Mouse (Mus musculus) intestine, postnatal 0 days (tissue): ENCODE results near the gene Clcn5. TPM values are rescaled to one million over a fixed set of nuclear protein-coding genes. Genes with fewer than 3 reads are reported as not detected.
A peak's percentile ranks its signal among the peaks of the same experiment; 100 is the strongest.

Source experiments
- ATAC-seq: fragments of 200-750 bp; cut with Nextera tagmentation; 2 replicates; pipeline ENCODE4 v1.8.0; 2017; ENCODE audit warnings: mild to moderate bottlenecking, moderate TSS enrichment, moderate library complexity
- H3K27ac ChIP-seq: fragments of 300-500 bp; sonication (generic); 2 replicates; pipeline ENCODE4 v1.5.1; 2014; ENCODE audit warnings: mild to moderate bottlenecking, low read depth, low read length, moderate library complexity
- H3K27me3 ChIP-seq: fragments of 300-500 bp; sonication (generic); replicated peaks from 2 replicates; pipeline ENCODE4 v1.6.1; 2014; ENCODE audit warnings: low read length, mixed read lengths; ENCODE audit not compliant: control insufficient read depth, insufficient read depth
- H3K36me3 ChIP-seq: fragments of 300-500 bp; sonication (generic); 2 replicates; pipeline ENCODE4 v1.6.1; 2014; ENCODE audit warnings: mild to moderate bottlenecking, moderate library complexity; ENCODE audit not compliant: control insufficient read depth, insufficient read depth
- H3K4me1 ChIP-seq: fragments of 300-500 bp; sonication (generic); replicated peaks from 2 replicates; pipeline ENCODE4 v1.6.1; 2014; ENCODE audit warnings: antibody characterized with exemption, low read length, mixed read lengths; ENCODE audit not compliant: control insufficient read depth, insufficient read depth
- H3K4me2 ChIP-seq: fragments of 300-500 bp; sonication (generic); replicated peaks from 2 replicates; pipeline ENCODE4 v1.6.1; 2014; ENCODE audit warnings: low read depth, mild to moderate bottlenecking, moderate library complexity
- H3K4me3 ChIP-seq: fragments of 300-500 bp; sonication (generic); 2 replicates; pipeline ENCODE4 v1.5.1; 2014; ENCODE audit warnings: low read depth, low read length
- H3K9ac ChIP-seq: fragments of 300-500 bp; sonication (generic); 2 replicates; pipeline ENCODE4 v1.6.1; 2014; ENCODE audit warnings: mild to moderate bottlenecking, low read depth, low read length
- H3K9me3 ChIP-seq: fragments of 300-500 bp; sonication (generic); 2 replicates; pipeline ENCODE4 v1.6.1; 2016; ENCODE audit warnings: mixed run types; ENCODE audit not compliant: control insufficient read depth
- CTCF ChIP-seq: sonication (generic); IDR thresholded peaks from 2 replicates; pipeline ENCODE4 v1.5.1; 2016; ENCODE audit warnings: low read depth, mild to moderate bottlenecking, control low read depth, antibody characterized with exemption, moderate library complexity
- WGBS: fragments of 180-500 bp; shearing (Covaris S2); extraction: QIAGEN DNeasy Blood & Tissue Kit; methylation state at CpG from one replicate; pipeline ENCODE4 v1.1.7; 2014; 5-methylcytosine and 5-hydroxymethylcytosine counted together
- microRNA counts: library from miRNA; unstranded; fragments of <30 nt; microRNA quantifications from one replicate; lab custom pipeline; 2016
- microRNA-seq: library from miRNA; unstranded; fragments of <30 nt; microRNA quantifications from one replicate; pipeline ENCODE4, GENCODE M21; 2016
- polyA plus RNA-seq: library from polyadenylated mRNA; unstranded; fragments of >200 nt; fragmentation: Nextera tagmentation; extraction: Ambion mirVana; gene quantifications from 2 replicates; pipeline ENCODE4 v1.2.1, GENCODE M21; 2015

Clcn5 gene
- polyA plus RNA-seq, 1 experiment from 2014 or later: 23.2 TPM

GRCm38 (mm10) chrX:7146156-7146555 is 173.0 kb downstream of the Clcn5 start:
- 54% methylated on average over 7 of the region's 7 CpGs for WGBS
- no peak overlapping the region for H3K9ac ChIP-seq
- no peaks in the 10 kb centered on the region for H3K27me3 ChIP-seq
- no peak overlapping the region for H3K4me3 ChIP-seq
- no peak overlapping the region for H3K4me2 ChIP-seq
- H3K36me3 ChIP-seq: no peaks in the 10 kb centered on the region
- no peak overlapping the region for H3K27ac ChIP-seq
- no peak for TF ChIP-seq CTCF
- ATAC-seq: no peak
- no peaks in the 10 kb centered on the region for H3K4me1 ChIP-seq
- H3K9me3 ChIP-seq: no peaks in the 10 kb centered on the region

- Histone ChIP-seq H3K27ac (no peak overlapping the region), H3K4me3 (no peak overlapping the region), H3K9ac (no peak overlapping the region), H3K36me3 (no peaks in the 10 kb centered on the region), H3K4me1 (no peaks in the 10 kb centered on the region), H3K4me2 (no peak overlapping the region), H3K9me3 (no peaks in the 10 kb centered on the region), H3K27me3 (no peaks in the 10 kb centered on the region)
- WGBS: 72% methylated on average over 4 of the region's 4 CpGs
- no peak for TF ChIP-seq CTCF
- ATAC-seq: no peak
These were observed 197.4 kb downstream of the Clcn5 start for GRCm38 (mm10) chrX:7121618-7122280.

GRCm38 (mm10) chrX:7114885-7115284 is 204.3 kb downstream of the Clcn5 start:
- Histone ChIP-seq H3K4me1 (no peaks in the 10 kb centered on the region), H3K36me3 (no peaks in the 10 kb centered on the region), H3K4me3 (no peak overlapping the region), H3K27ac (no peak overlapping the region), H3K9ac (no peak overlapping the region), H3K27me3 (no peaks in the 10 kb centered on the region), H3K4me2 (no peak overlapping the region), H3K9me3 (no peaks in the 10 kb centered on the region)
- WGBS: 87% methylated on average over 3 of the region's 3 CpGs
- no peak for TF ChIP-seq CTCF
- no peak for ATAC-seq

MicroRNAs encoded within 50 kb of the gene (microRNA counts, 519-probe panel; counts per million panel counts)
- microRNA mmu-miR-188-3p (lab: Ali Mortazavi, UCI): 4,188 counts per million, percentile 61 among the panel's probes with 10 or more counts
- microRNA mmu-miR-188-5p (lab: Ali Mortazavi, UCI): not detected
- microRNA mmu-miR-362-3p (lab: Ali Mortazavi, UCI): 3,962 counts per million, percentile 56 among the panel's probes with 10 or more counts
- microRNA mmu-miR-362-5p (lab: Ali Mortazavi, UCI): 3,509 counts per million, percentile 44 among the panel's probes with 10 or more counts
- 2,795 counts per million, percentile 28 among the panel's probes with 10 or more counts for microRNA mmu-miR-500 (lab: Ali Mortazavi, UCI)
- 3,097 counts per million, percentile 34 among the panel's probes with 10 or more counts for microRNA mmu-miR-501-3p (lab: Ali Mortazavi, UCI)
- microRNA mmu-miR-501-5p (lab: Ali Mortazavi, UCI): 2,812 counts per million, percentile 29 among the panel's probes with 10 or more counts
- 3,534 counts per million, percentile 44 among the panel's probes with 10 or more counts for microRNA mmu-miR-532-3p (lab: Ali Mortazavi, UCI)
- 4,675 counts per million, percentile 77 among the panel's probes with 10 or more counts for microRNA mmu-miR-532-5p (lab: Ali Mortazavi, UCI)

Small RNAs within 50 kb of the gene (microRNA-seq; reads per million reads assigned to microRNA genes)
- gene Mir188 (1,956 reads per million, percentile 82 among the genes with 10 or more reads in this experiment), gene Mir362 (379 reads per million, percentile 65 among the genes with 10 or more reads in this experiment), gene Mir500 (448 reads per million, percentile 67 among the genes with 10 or more reads in this experiment), gene Mir501 (615 reads per million, percentile 71 among the genes with 10 or more reads in this experiment), gene Mir532 (2,009 reads per million, percentile 83 among the genes with 10 or more reads in this experiment)

Other genes with a start within 250 kb of the Clcn5 start
- 0.20 and 0.34 TPM in 2 replicates for gene Usp27x, start 56.5 kb upstream of the Clcn5 start, polyA plus RNA-seq